Mouse (Mus musculus) forelimb bud, embryonic 11.5 days (tissue): ENCODE results near the gene Homez.

Experiments used
- DNase-seq: peaks from one replicate; pipeline ENCODE4 v3.0.0-alpha.2; 2012; ENCODE audit warnings: low read depth, low spot score

Gene Homez

DNA sequence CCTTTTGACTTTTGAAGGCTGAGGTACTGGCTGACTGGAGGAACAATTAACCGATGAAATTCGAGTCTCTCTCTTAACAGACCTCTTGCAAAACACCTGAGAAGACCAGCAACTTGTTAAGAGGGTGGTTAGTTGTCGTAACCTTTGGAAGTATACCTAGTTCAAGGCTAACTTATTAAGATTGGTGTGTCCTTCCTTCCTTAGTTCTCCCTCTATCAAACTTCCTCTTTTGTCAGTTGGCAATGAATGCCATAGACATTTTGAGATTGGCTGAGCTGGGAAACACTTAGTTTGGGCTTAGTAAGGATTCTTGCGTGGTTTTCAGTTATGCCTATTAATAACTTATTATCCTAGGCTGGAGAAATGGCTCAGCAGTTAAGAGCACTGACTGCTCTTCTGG is 2.7 kb downstream of the Homez start:
- no peak for DNase-seq

DNA sequence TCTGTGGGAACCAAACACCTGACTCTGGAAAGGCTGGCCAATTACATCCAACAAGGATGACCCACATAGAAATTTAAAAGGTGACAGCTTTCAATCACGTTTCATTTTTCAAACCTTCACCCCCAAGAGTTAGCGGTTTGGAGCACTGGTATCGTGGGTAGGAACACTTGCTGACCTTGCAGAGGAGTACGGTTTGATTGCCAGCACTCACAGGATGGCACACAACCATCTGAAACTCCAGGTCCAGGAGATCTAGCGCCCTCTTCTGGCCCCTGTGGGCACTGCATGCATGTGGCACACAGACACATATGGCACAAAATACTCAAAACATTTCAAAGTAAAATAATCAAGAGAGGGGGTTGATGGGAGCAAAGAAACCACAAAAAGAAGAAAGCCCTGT is 3.8 kb downstream of the Homez start:
- no peak for DNase-seq

- no peak for DNase-seq
Measured at GRCm38 (mm10) chr14:54866268-54866667, 4.5 kb downstream of the Homez start.

- DNase-seq, result no peak
Measured at GRCm38 (mm10) chr14:54865626-54866025, 5.1 kb downstream of the Homez start.

- DNase-seq, result no peak
Measured at GRCm38 (mm10) chr14:54864313-54865036, 6.3 kb downstream of the Homez start.

DNA sequence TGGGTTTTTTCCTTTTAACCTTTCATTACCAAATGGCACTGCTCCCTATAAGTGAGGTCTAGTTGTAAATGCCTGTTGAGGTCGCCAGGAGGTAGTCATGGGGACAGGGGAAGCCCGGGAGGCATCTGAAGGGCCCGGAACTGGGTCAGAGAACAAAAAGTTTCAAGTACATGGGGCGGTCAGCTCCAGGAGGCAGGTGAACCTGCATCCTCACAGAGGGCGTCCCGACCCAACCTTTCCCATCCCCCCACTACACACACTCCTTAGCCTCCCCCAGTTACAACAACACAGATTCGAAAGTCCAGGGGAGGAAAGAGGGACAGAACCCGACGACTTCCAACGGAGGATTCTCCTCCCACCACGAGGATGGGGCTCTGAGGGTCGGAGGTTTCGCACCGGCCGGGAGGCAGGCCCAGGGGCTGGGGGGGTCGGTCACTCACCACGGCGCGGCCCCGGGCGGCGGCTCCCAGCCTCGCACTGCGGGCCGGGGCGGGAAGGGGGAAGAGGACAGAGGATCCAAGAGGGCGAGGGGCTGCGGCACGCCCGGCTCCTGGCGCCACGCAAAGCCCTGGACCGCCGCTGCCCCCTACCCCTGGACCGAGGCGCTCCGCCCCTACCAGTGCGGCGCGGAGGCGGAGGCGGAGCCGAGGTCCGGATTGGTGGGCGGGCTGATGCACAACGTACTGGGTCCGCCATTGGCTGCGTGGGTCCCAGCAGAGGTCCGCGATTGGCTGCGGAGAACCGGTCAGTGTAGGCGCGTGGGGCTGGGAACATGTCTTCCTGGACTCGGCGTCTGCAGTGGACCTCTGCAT is 7.1 kb downstream of the Homez start:
- DNase-seq, result peak; percentile 91

- DNase-seq, result peak; percentile 53
Measured at GRCm38 (mm10) chr14:54860511-54860910, 10.2 kb downstream of the Homez start.

GRCm38 (mm10) chr14:54857891-54858290 is 12.9 kb downstream of the Homez start:
- DNase-seq, result no peak

GRCm38 (mm10) chr14:54856703-54857102 is 14.1 kb downstream of the Homez start:
- DNase-seq, result no peak

- no peak for DNase-seq
Measured at GRCm38 (mm10) chr14:54855726-54856125, 15.0 kb downstream of the Homez start.

DNA sequence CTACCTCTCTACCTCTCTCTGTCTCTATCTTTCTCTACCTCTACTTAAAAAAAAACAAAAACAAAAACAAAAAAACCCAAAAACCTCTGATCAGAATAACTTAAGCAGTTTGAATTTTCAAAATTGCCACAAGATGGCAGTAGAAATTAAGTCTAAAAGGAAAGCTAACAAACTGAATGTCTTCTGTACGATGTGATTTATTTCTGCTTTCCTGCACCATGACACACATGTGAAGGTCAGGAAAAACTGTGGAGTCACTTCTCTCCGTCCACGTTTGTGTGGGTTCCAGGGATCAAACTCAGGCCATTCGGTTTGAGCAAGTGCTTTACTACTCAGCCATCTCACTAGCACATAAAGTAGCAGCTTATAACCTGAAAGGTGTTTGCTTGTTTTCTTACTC is 27.3 kb downstream of the Homez start:
- DNase-seq, result peak; percentile 61

GRCm38 (mm10) chr14:54823716-54824115 is 47.0 kb downstream of the Homez start:
- DNase-seq, result no peak

DNA sequence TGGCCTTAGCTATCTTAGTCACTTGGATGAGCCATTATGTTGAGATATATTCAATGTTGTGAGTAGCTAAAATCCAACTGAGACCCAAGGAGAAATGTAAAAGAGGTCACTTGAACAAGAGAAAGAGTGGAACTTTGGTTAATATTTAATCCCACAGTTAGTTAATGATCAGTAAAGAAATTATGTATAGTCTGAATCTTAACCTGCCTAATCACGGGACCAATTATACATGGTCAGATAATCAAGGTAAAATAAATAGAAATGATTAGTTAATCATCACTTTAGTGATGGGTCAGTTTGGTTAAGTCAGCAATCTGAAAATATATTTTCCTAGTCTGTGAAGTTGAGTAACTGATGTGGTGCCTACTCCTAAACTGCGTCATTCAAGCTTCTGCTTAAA is 48.5 kb downstream of the Homez start:
- no peak for DNase-seq

DNA sequence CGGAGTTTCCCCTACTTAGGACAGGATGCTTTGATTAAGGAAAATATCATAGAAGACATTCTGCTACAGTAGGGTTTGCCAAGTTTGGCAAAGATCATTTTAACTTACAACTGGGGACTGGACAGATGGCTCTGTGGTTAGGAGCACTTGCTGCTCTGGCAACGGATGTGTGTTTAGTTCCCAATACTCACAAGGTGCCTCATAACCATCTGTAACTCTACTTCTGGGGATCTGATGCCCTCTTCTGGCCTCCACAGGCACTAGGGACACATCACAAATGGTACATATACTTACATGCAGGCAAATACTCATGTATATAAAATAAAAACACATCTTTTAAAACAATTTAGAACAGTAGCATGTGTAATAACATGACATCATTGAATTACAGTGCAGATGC is 53.0 kb downstream of the Homez start:
- peak; percentile 11 for DNase-seq

- no peak for DNase-seq
Measured at GRCm38 (mm10) chr14:54815737-54816136, 55.0 kb downstream of the Homez start.

DNA sequence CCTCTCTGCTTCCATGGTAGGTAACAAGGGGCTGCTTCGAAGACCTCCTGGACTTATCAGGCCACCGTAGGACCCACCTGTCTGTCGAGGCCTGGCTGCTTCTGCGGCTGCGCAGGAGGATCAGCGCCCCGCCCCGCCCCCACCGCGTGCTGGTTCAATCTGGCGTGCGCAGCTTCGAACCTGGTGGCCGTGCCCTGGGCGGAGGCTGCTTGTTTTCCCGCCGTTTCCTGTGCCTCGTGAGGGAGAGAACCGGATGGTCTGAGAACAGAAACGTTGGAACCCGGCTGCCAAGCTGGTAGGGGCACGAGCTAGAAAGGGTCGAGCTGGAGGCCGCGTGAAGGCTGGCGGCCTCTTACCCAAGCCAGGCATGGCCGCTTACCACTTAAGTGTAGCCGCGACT is 56.8 kb downstream of the Homez start, which contains the start of gene Rnf212b:
Gene Rnf212b (plus strand): TSS at position 151 of the 400 bp plus-strand sequence.
- no peak for DNase-seq

DNA sequence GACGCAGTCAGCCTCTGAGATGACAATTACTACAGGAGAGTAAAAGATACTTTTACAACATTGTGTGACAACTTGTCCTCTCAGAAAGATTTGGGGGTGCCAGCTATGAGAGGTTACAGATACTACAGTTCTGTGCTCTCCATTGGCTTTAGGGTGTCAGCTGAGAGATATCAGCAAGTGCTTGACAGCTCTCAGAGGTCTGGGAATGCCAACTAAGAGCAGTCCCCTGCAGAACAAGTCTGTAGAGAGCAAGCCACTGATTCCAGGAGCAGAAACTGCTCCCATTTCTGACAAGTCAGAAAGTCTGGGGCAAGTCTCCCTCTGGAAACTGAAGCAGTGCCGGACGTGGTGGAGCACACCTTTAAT is 61.1 kb downstream of the Homez start:
- DNase-seq, result no peak

- DNase-seq, result no peak
Measured at GRCm38 (mm10) chr14:54808718-54809667, 61.8 kb downstream of the Homez start.

DNA sequence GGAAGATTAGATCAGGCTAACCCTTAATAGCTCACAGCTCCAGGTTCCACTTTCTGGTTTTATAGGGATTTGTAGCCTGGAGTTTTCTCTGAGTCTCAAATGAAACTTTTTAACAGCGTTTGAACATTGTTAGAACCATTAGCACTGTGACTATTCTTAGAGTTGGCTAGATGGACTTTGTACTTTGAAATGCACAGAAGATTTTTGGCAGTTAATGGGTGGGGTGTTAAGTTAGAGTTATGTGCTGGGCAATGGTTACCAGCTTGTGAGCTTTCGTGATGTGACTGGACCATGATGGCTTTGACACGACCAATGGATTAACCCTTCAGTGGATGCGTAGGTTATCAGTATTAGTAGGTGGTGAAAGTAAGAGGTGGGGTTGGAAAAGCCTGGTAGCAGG is 64.6 kb downstream of the Homez start:
- DNase-seq, result no peak
